Mouse (Mus musculus): ENCODE measurements at regions not wholly inside any gene's neighbourhood (a gene's known extent, or its start where the extent isn't known, plus 50 kb on each side); places are given as distances from the start of the nearest gene placed in this dataset.

DNA sequence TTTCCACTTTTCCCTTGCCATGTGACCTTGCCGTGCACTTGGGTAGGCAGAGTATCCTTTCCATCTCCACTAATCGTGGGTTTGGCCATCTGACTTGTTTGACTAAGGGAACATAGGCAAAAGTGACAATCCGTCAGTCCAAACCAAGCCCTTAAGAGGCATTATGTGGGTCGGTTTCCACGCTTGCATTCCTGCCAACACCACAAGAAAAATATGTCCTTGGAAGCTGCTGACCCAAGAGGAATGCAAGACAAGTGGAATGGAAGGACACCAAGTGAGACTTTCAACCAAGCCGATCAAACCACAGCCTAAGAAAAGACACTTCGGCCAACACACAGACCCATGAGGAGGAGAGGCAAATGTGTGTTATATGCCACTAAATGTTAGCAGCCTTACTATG, 73.3 kb downstream of the Cartpt start:
- Histone ChIP-seq H3K9ac (ENCODE audit: low read length) (no peak overlapping the region), H3K4me1 (ENCODE audit: control insufficient read depth, insufficient read depth, low read length) (no peaks in the 10 kb centered on the region), H3K36me3 (ENCODE audit: control insufficient read depth, insufficient read depth, low read length) (no peaks in the 10 kb centered on the region), H3K9me3 (ENCODE audit: control insufficient read depth, low read length) (no peaks in the 10 kb centered on the region), H3K4me3 (ENCODE audit: low read depth, low read length) (no peak overlapping the region), H3K27ac (replicated peaks; ENCODE audit: low read depth, low read length) (no peak overlapping the region), H3K4me2 (ENCODE audit: low read depth, severe bottlenecking) (no peak overlapping the region), H3K27me3 (ENCODE audit: control insufficient read depth, insufficient read depth, low read length) (no peaks in the 10 kb centered on the region)
- 89% methylated on average over 7 of the region's 7 CpGs for WGBS
- no peak for DNase-seq (ENCODE audit: low spot score)
- no peak for ATAC-seq (ENCODE audit: insufficient number of reproducible peaks, low FRiP score, low TSS enrichment, low read depth)

DNA sequence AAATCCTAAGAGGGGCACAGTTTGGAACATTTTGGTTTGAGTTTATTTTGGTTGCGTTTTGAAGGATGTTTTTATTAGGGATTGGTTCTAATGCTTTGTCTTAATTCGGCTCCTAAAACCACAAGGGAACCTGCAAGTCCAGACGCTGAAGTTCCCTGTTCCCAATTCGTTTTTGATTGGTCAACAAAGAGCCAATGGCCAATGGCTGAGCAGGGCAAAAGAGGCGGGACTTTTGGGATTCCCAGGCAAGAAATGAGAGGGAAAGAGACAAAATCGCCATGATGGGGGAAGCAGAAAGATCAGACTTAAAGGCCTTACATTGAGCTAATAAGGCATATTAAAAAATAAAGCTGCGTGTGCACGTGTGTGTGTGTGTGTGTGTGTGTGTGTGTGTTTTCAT, 76.3 kb downstream of the Cartpt start:
- Histone ChIP-seq H3K4me1 (ENCODE audit: control insufficient read depth, insufficient read depth, low read length) (no peaks in the 10 kb centered on the region), H3K9ac (ENCODE audit: low read length) (no peak overlapping the region), H3K27ac (replicated peaks; ENCODE audit: low read depth, low read length) (no peak overlapping the region), H3K27me3 (ENCODE audit: control insufficient read depth, insufficient read depth, low read length) (no peaks in the 10 kb centered on the region), H3K9me3 (ENCODE audit: control insufficient read depth, low read length) (no peaks in the 10 kb centered on the region), H3K4me3 (ENCODE audit: low read depth, low read length) (no peak overlapping the region), H3K4me2 (ENCODE audit: low read depth, severe bottlenecking) (no peak overlapping the region), H3K36me3 (ENCODE audit: control insufficient read depth, insufficient read depth, low read length) (no peaks in the 10 kb centered on the region)
- ATAC-seq (ENCODE audit: insufficient number of reproducible peaks, low FRiP score, low TSS enrichment, low read depth) (no peak), DNase-seq (ENCODE audit: low spot score) (no peak)
- 68% methylated on average over 8 of the region's 8 CpGs for WGBS

DNA sequence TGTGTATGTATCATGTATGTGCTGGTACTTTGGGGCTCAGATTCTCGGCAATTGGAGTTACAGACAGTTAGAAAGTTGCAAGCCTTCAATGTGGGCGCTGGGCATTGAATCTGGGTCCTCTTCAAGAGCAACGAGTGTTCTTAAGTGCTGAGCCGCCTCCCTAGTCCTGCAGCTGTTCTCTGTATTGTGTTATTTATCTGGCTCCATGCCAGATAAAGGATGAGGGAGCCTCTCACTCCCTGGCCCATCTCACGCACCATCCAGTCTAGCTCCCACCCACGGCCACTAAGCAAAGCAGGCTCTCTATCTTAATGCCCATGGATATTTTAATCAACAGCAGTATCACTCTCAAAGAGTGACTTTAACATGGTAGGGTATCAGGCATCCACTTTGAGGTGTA, 84.2 kb downstream of the Cartpt start:
- DNase-seq (ENCODE audit: low spot score) (no peak), ATAC-seq (ENCODE audit: insufficient number of reproducible peaks, low FRiP score, low TSS enrichment, low read depth) (no peak)
- Histone ChIP-seq H3K9me3 (ENCODE audit: control insufficient read depth, low read length) (no peaks in the 10 kb centered on the region), H3K9ac (ENCODE audit: low read length) (no peak overlapping the region), H3K27ac (replicated peaks; ENCODE audit: low read depth, low read length) (no peak overlapping the region), H3K36me3 (ENCODE audit: control insufficient read depth, insufficient read depth, low read length) (no peaks in the 10 kb centered on the region), H3K4me1 (ENCODE audit: control insufficient read depth, insufficient read depth, low read length) (no peaks in the 10 kb centered on the region), H3K4me3 (ENCODE audit: low read depth, low read length) (no peak overlapping the region), H3K4me2 (ENCODE audit: low read depth, severe bottlenecking) (no peak overlapping the region), H3K27me3 (ENCODE audit: control insufficient read depth, insufficient read depth, low read length) (no peaks in the 10 kb centered on the region)
- 84% methylated on average over 6 of the region's 6 CpGs for WGBS

DNA sequence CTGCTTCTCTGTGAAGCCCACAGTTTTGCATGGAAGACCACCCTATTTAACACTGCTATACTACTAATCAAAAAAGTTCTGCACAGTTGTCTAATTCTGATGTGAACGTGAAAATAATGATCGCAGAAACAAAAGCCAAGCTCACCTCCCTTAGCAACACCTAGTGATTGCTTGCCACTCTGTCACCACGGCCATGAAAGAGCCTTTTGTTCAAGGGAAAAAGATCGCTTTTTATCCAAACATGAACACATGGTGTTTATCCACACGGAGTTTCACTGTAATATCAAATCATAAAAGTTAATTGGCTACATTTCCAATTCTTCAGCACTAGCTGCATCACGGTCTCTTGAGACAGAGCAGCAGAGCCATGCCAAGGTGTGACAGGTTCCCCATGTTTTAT, 85.1 kb downstream of the Cartpt start:
- Histone ChIP-seq H3K36me3 (ENCODE audit: control insufficient read depth, insufficient read depth, low read length) (no peaks in the 10 kb centered on the region), H3K4me2 (ENCODE audit: low read depth, severe bottlenecking) (no peak overlapping the region), H3K9me3 (ENCODE audit: control insufficient read depth, low read length) (no peaks in the 10 kb centered on the region), H3K27ac (replicated peaks; ENCODE audit: low read depth, low read length) (no peak overlapping the region), H3K9ac (ENCODE audit: low read length) (no peak overlapping the region), H3K27me3 (ENCODE audit: control insufficient read depth, insufficient read depth, low read length) (no peaks in the 10 kb centered on the region), H3K4me1 (ENCODE audit: control insufficient read depth, insufficient read depth, low read length) (no peaks in the 10 kb centered on the region), H3K4me3 (ENCODE audit: low read depth, low read length) (no peak overlapping the region)
- no peak for ATAC-seq (ENCODE audit: insufficient number of reproducible peaks, low FRiP score, low TSS enrichment, low read depth)
- DNase-seq (ENCODE audit: low spot score) = no peak
- 77% methylated on average over 6 of the region's 6 CpGs for WGBS

DNA sequence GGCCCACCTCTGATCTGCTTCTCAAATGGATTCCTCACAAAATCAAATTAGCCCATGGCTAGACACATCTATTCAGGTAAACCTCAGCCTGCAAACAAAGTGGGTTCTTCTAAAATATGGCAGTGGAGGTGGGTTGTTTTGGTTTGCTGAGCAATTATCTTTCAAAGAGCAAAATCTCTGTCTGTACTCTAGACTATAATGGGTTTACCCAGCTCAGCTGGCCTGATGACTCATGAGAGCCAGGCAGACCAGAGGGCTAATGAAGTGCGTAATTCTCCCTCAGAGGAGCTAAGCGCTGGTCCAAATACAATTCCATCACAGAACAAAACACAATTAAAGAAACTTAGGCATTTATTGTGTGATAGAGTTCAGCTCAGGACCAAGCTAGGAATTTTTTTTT, 86.1 kb downstream of the Cartpt start:
- no peak overlapping the region for H3K4me2 ChIP-seq (ENCODE audit: low read depth, severe bottlenecking)
- 83% methylated on average over 2 of the region's 2 CpGs for WGBS
- DNase-seq (ENCODE audit: low spot score) (no peak), ATAC-seq (ENCODE audit: insufficient number of reproducible peaks, low FRiP score, low TSS enrichment, low read depth) (no peak)
- H3K9ac ChIP-seq (ENCODE audit: low read length) = no peak overlapping the region
- H3K4me1 ChIP-seq (ENCODE audit: control insufficient read depth, insufficient read depth, low read length) = no peaks in the 10 kb centered on the region
- H3K9me3 ChIP-seq (ENCODE audit: control insufficient read depth, low read length) = no peaks in the 10 kb centered on the region
- no peak overlapping the region for H3K4me3 ChIP-seq (ENCODE audit: low read depth, low read length)
- no peak overlapping the region for H3K27ac ChIP-seq (replicated peaks; ENCODE audit: low read depth, low read length)
- H3K27me3 ChIP-seq (ENCODE audit: control insufficient read depth, insufficient read depth, low read length) = no peaks in the 10 kb centered on the region
- no peaks in the 10 kb centered on the region for H3K36me3 ChIP-seq (ENCODE audit: control insufficient read depth, insufficient read depth, low read length)

DNA sequence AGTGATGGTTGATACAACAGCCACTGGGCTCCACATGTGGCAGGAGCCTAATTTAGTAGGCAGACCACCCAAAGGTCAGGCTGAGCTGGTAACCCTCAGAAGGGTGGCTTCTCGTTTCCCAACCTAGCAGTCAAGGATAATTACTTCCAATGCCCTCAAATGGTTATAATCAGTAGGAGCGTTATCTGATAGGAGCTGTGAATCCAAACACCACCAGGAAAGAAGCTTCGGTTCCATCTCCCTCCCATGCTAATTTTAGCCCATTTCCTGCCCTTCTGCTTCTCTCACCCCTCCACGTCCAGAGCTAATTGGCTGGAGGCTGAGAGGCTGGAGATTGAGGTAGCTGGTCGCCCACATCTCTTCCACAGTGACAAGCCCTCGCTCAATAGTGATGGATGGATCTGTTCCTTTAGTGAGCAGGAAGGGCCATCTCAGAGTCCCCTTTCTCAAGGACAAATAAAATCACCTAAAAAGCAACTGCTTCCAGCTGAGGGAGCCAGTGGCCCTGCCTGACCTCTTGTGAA, 86.8 kb downstream of the Cartpt start:
- H3K36me3 ChIP-seq (ENCODE audit: control insufficient read depth, insufficient read depth, low read length) = no peaks in the 10 kb centered on the region
- no peaks in the 10 kb centered on the region for H3K4me1 ChIP-seq (ENCODE audit: control insufficient read depth, insufficient read depth, low read length)
- no peak overlapping the region for H3K27ac ChIP-seq (replicated peaks; ENCODE audit: low read depth, low read length)
- WGBS = 18% methylated on average over 6 of the region's 6 CpGs
- H3K4me2 ChIP-seq (ENCODE audit: low read depth, severe bottlenecking) = no peak overlapping the region
- DNase-seq (ENCODE audit: low spot score) = no peak
- no peaks in the 10 kb centered on the region for H3K9me3 ChIP-seq (ENCODE audit: control insufficient read depth, low read length)
- no peaks in the 10 kb centered on the region for H3K27me3 ChIP-seq (ENCODE audit: control insufficient read depth, insufficient read depth, low read length)
- H3K4me3 ChIP-seq (ENCODE audit: low read depth, low read length) = no peak overlapping the region
- H3K9ac ChIP-seq (ENCODE audit: low read length) = no peak overlapping the region
- no peak for ATAC-seq (ENCODE audit: insufficient number of reproducible peaks, low FRiP score, low TSS enrichment, low read depth)

DNA sequence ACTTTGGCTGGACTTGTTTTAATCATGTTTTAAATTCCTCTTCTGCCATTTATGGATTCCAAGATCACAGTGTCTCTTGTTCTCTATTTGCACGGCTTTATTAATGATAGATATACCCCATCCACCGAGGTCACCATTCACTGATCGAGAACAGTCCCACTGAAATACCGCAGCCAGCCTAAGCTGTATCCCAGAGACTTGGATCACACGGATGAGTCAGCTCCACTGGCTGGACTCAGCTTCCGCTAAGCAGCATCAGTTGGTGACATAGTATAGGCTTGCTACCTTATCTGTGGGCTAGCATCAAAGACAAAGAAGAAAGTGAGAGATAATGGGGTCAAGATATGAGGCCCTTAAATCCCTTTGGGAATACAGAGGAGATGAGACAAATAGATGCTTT, 106.4 kb downstream of the Cartpt start:
- ATAC-seq (ENCODE audit: insufficient number of reproducible peaks, low FRiP score, low TSS enrichment, low read depth) (no peak), DNase-seq (ENCODE audit: low spot score) (no peak)
- no peak overlapping the region for H3K9ac ChIP-seq (ENCODE audit: low read length)
- H3K9me3 ChIP-seq (ENCODE audit: control insufficient read depth, low read length) = no peaks in the 10 kb centered on the region
- H3K4me3 ChIP-seq (ENCODE audit: low read depth, low read length) = no peak overlapping the region
- no peaks in the 10 kb centered on the region for H3K4me1 ChIP-seq (ENCODE audit: control insufficient read depth, insufficient read depth, low read length)
- no peaks in the 10 kb centered on the region for H3K27me3 ChIP-seq (ENCODE audit: control insufficient read depth, insufficient read depth, low read length)
- no peak overlapping the region for H3K4me2 ChIP-seq (ENCODE audit: low read depth, severe bottlenecking)
- H3K27ac ChIP-seq (replicated peaks; ENCODE audit: low read depth, low read length) = no peak overlapping the region
- H3K36me3 ChIP-seq (ENCODE audit: control insufficient read depth, insufficient read depth, low read length) = no peaks in the 10 kb centered on the region
- WGBS = 86% methylated on average over 6 of the region's 6 CpGs

DNA sequence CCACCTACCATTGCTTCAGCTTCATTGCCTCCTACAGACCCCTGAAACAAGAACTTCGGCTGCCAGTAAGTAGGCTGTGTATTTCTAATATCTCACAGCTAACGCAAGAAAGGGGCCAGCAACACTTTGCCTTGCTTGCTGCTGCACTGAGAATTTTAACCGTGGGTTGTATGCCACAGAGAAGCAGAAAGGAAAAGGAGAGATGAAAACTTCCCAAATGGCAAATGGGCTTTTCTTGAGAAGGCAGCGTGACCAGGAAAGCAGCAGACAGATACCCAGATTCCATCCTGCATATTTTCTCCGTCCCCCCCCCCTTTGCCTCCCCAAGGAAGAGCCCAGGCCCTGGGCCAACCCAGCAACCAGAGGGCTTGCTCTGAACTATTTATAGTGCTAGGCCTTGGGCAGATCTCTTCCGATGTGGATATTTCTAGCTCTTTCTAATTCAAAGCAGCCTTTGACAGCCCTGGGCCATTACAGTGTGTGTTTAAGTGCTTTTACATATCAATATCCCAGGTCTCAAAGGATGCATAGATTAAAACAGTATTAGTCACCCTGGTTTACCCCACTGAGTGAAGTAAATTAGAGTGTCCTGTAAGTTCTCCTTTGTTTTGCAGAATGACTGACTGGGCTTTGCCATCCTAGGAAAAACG, 107.0 kb downstream of the Cartpt start:
- no peak overlapping the region for H3K4me2 ChIP-seq (ENCODE audit: low read depth, severe bottlenecking)
- DNase-seq (ENCODE audit: low spot score) = no peak
- no peak overlapping the region for H3K27ac ChIP-seq (replicated peaks; ENCODE audit: low read depth, low read length)
- H3K4me1 ChIP-seq (ENCODE audit: control insufficient read depth, insufficient read depth, low read length) = no peaks in the 10 kb centered on the region
- ATAC-seq (ENCODE audit: insufficient number of reproducible peaks, low FRiP score, low TSS enrichment, low read depth) = no peak
- H3K27me3 ChIP-seq (ENCODE audit: control insufficient read depth, insufficient read depth, low read length) = no peaks in the 10 kb centered on the region
- H3K4me3 ChIP-seq (ENCODE audit: low read depth, low read length) = no peak overlapping the region
- H3K36me3 ChIP-seq (ENCODE audit: control insufficient read depth, insufficient read depth, low read length) = no peaks in the 10 kb centered on the region
- H3K9me3 ChIP-seq (ENCODE audit: control insufficient read depth, low read length) = no peaks in the 10 kb centered on the region
- no peak overlapping the region for H3K9ac ChIP-seq (ENCODE audit: low read length)
- WGBS = 72% methylated on average over 7 of the region's 7 CpGs

DNA sequence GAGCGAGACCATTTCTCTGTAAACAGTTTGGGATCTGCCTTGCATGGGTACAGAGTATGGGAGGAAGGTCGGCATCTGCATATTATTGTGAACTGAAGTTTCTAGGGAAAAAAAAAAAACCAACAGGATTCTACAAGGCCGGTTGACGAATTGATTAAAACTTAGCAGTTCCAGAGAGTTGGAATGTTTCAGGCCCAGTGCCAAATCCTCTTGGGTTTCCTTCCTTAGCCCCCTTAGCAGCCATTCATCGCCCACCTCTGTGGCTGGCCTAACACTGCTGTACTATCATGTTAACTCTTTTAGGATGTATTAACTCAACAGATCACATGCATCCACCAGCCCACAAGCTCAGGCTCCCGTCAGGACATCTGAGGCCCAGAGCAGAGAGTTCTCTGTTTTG, 107.9 kb downstream of the Cartpt start:
- ATAC-seq (ENCODE audit: insufficient number of reproducible peaks, low FRiP score, low TSS enrichment, low read depth) (no peak), DNase-seq (ENCODE audit: low spot score) (no peak)
- H3K27me3 ChIP-seq (ENCODE audit: control insufficient read depth, insufficient read depth, low read length) = no peaks in the 10 kb centered on the region
- H3K4me1 ChIP-seq (ENCODE audit: control insufficient read depth, insufficient read depth, low read length) = no peaks in the 10 kb centered on the region
- H3K27ac ChIP-seq (replicated peaks; ENCODE audit: low read depth, low read length) = no peak overlapping the region
- no peak overlapping the region for H3K4me3 ChIP-seq (ENCODE audit: low read depth, low read length)
- WGBS = 88% methylated on average over 6 of the region's 6 CpGs
- no peaks in the 10 kb centered on the region for H3K36me3 ChIP-seq (ENCODE audit: control insufficient read depth, insufficient read depth, low read length)
- no peak overlapping the region for H3K4me2 ChIP-seq (ENCODE audit: low read depth, severe bottlenecking)
- H3K9ac ChIP-seq (ENCODE audit: low read length) = no peak overlapping the region
- H3K9me3 ChIP-seq (ENCODE audit: control insufficient read depth, low read length) = no peaks in the 10 kb centered on the region
